Mouse (Mus musculus) neural tube, embryonic 10.5 days (tissue): ENCODE results near the gene Nrxn3.

Experiments
- DNase-seq: peaks from one replicate; pipeline ENCODE4 v3.0.0-alpha.2; 2017; ENCODE audit warnings: low spot score; ENCODE audit errors: extremely low spot score

The Nrxn3 gene

GRCm38 (mm10) chr12:88722691-88723070, at the start of gene Nrxn3:
TSS of gene Nrxn3 (plus strand) at chr12:88722876.
- DNase-seq, result peak; percentile 58

- no peak for DNase-seq
These were observed 18.4 kb upstream of the Nrxn3 start for GRCm38 (mm10) chr12:88704159-88704846.

- DNase-seq, result no peak
These were observed 16.7 kb upstream of the Nrxn3 start for GRCm38 (mm10) chr12:88705959-88706358.

GRCm38 (mm10) chr12:88707786-88708185, 14.9 kb upstream of the Nrxn3 start:
- no peak for DNase-seq

- peak; percentile 77 for DNase-seq
These were observed 13.5 kb upstream of the Nrxn3 start for GRCm38 (mm10) chr12:88709223-88709622.

- no peak for DNase-seq
These were observed 9.2 kb upstream of the Nrxn3 start for GRCm38 (mm10) chr12:88713456-88713855.

GRCm38 (mm10) chr12:88722031-88722690, 515 bp upstream of the Nrxn3 start:
- no peak for DNase-seq

- DNase-seq, result no peak
These were observed 3.6 kb downstream of the Nrxn3 start for GRCm38 (mm10) chr12:88726316-88726715.

GRCm38 (mm10) chr12:88726755-88727154, 4.1 kb downstream of the Nrxn3 start:
- no peak for DNase-seq

GRCm38 (mm10) chr12:88730720-88731119, 8.0 kb downstream of the Nrxn3 start:
- no peak for DNase-seq

- DNase-seq, result no peak
These were observed 12.4 kb downstream of the Nrxn3 start for GRCm38 (mm10) chr12:88735045-88735444.

GRCm38 (mm10) chr12:88737081-88737480, 14.4 kb downstream of the Nrxn3 start:
- no peak for DNase-seq

- no peak for DNase-seq
These were observed 15.9 kb downstream of the Nrxn3 start for GRCm38 (mm10) chr12:88738616-88739015.

GRCm38 (mm10) chr12:88746788-88747187, 24.1 kb downstream of the Nrxn3 start:
- no peak for DNase-seq

GRCm38 (mm10) chr12:88764791-88765190, 42.1 kb downstream of the Nrxn3 start:
- DNase-seq, result no peak

- DNase-seq, result no peak
These were observed 52.0 kb downstream of the Nrxn3 start for GRCm38 (mm10) chr12:88774666-88775065.

GRCm38 (mm10) chr12:88778036-88778435, 55.4 kb downstream of the Nrxn3 start:
- DNase-seq, result no peak

GRCm38 (mm10) chr12:88784199-88785147, 61.8 kb downstream of the Nrxn3 start:
- DNase-seq, result no peak

GRCm38 (mm10) chr12:88793314-88793713, 70.6 kb downstream of the Nrxn3 start:
- DNase-seq, result no peak

GRCm38 (mm10) chr12:88800990-88801655, 78.4 kb downstream of the Nrxn3 start:
- DNase-seq, result no peak

- DNase-seq, result no peak
These were observed 79.0 kb downstream of the Nrxn3 start for GRCm38 (mm10) chr12:88801656-88802007.
